Mouse (Mus musculus) CH12.LX (cell line): ENCODE data around the gene Nt5c1b. TPM values are rescaled to one million over a fixed set of nuclear protein-coding genes. Genes with fewer than 3 reads are reported as not detected.

Experiments
- DNase-seq: peaks from one replicate; pipeline ENCODE4 v3.0.0-alpha.2; 2013; ENCODE audit errors: extremely low read depth
- H3K27ac ChIP-seq: 2 replicates; pipeline ENCODE4 v1.5.1; 2012; ENCODE audit warnings: low read depth, mild to moderate bottlenecking, control low read depth, moderate library complexity; ENCODE audit not compliant: insufficient read depth
- H3K27me3 ChIP-seq: replicated peaks from 2 replicates; pipeline ENCODE3; 2012; ENCODE audit warnings: inconsistent platforms
- H3K36me3 ChIP-seq, 2 experiments: replicated peaks in 1 of 2; 2 replicates each; pipeline versions ENCODE3 to v1.6.1; 2012; ENCODE audit warnings: inconsistent platforms in 1 of 2, low read length in 1 of 2, mild to moderate bottlenecking in 1 of 2, mixed read lengths in 1 of 2, moderate library complexity in 1 of 2; ENCODE audit not compliant: control insufficient read depth in 1 of 2, insufficient read depth in 1 of 2
- H3K4me1 ChIP-seq, 2 experiments: 2 replicates each; pipeline ENCODE4 v1.6.1; 2012; ENCODE audit warnings: inconsistent platforms in 1 of 2, moderate library complexity in 1 of 2; ENCODE audit not compliant: insufficient read depth in 2 of 2, control insufficient read depth in 1 of 2
- H3K4me2 ChIP-seq: 2 replicates; pipeline ENCODE4 v1.6.1; 2012; ENCODE audit warnings: low read depth, mild to moderate bottlenecking, control low read depth; ENCODE audit not compliant: poor library complexity, insufficient read depth, severe bottlenecking
- H3K4me3 ChIP-seq, 3 experiments: fragments of 150-350 bp in 1 of 3; sonication (generic) in 1 of 3; replicated peaks in 1 of 3; 2 replicates each; pipeline versions ENCODE3 to v1.5.1; 2011 to 2012; ENCODE audit warnings: low read depth in 2 of 3, low read length in 2 of 3, mild to moderate bottlenecking in 2 of 3, moderate library complexity in 2 of 3, control low read depth in 1 of 3, improper control_type of control experiment in 1 of 3, inconsistent platforms in 1 of 3, mixed read lengths in 1 of 3; ENCODE audit not compliant: poor library complexity in 1 of 3
- H3K79me2 ChIP-seq: replicated peaks from 2 replicates; pipeline ENCODE4 v1.6.1; 2012; ENCODE audit warnings: mild to moderate bottlenecking, moderate library complexity; ENCODE audit not compliant: control insufficient read depth, poor library complexity, insufficient read depth, severe bottlenecking; ENCODE audit errors: extremely low read depth
- H3K9ac ChIP-seq: 2 replicates; pipeline ENCODE4 v1.6.1; 2012; ENCODE audit warnings: low read depth, mild to moderate bottlenecking, control low read depth, moderate library complexity; ENCODE audit not compliant: insufficient read depth
- H3K9me3 ChIP-seq: replicated peaks from 2 replicates; pipeline ENCODE3; 2012; ENCODE audit warnings: low read length, inconsistent platforms, mixed read lengths
- CHD1 ChIP-seq: IDR thresholded peaks from 2 replicates; pipeline ENCODE4 v1.6.1; 2012; ENCODE audit warnings: low read depth, low read length, improper control_type of control experiment, inconsistent platforms
- CTCF ChIP-seq, 2 experiments: IDR thresholded peaks in 1 of 2; conservative IDR thresholded peaks in 1 of 2; 2 replicates each; pipeline ENCODE4 v1.5.1; 2011 to 2012; ENCODE audit warnings: low read depth in 2 of 2, low read length in 2 of 2, improper control_type of control experiment in 1 of 2, inconsistent platforms in 1 of 2, mild to moderate bottlenecking in 1 of 2, moderate library complexity in 1 of 2
- EP300 ChIP-seq: IDR thresholded peaks from 2 replicates; pipeline ENCODE4 v1.6.1; 2011; ENCODE audit warnings: low read length, improper control_type of control experiment
- GABPA ChIP-seq: IDR thresholded peaks from 2 replicates; pipeline ENCODE4 v1.6.1; 2012; ENCODE audit warnings: low read depth, low read length, improper control_type of control experiment, inconsistent platforms; ENCODE audit not compliant: insufficient replicate concordance
- HCFC1 ChIP-seq: IDR thresholded peaks from 2 replicates; pipeline ENCODE4 v1.6.1; 2012; ENCODE audit warnings: low read depth, mild to moderate bottlenecking, inconsistent platforms, low read length, improper control_type of control experiment
- IRF4 ChIP-seq: IDR thresholded peaks from 2 replicates; pipeline ENCODE4 v1.6.1; 2014; ENCODE audit warnings: low read depth, mild to moderate bottlenecking, inconsistent platforms, low read length, improper control_type of control experiment
- JUND ChIP-seq: conservative IDR thresholded peaks from 2 replicates; pipeline ENCODE4 v1.6.1; 2011; ENCODE audit warnings: low read depth, low read length, improper control_type of control experiment
- MXI1 ChIP-seq: IDR thresholded peaks from 2 replicates; pipeline ENCODE4 v1.6.1; 2011; ENCODE audit warnings: mild to moderate bottlenecking, low read depth, low read length, improper control_type of control experiment
- NELFE ChIP-seq: IDR thresholded peaks from 2 replicates; pipeline ENCODE4 v1.6.1; 2011; ENCODE audit warnings: low read depth, low read length, improper control_type of control experiment
- NRF1 ChIP-seq: IDR thresholded peaks from 2 replicates; pipeline ENCODE4 v1.6.1; 2014; ENCODE audit warnings: low read depth, mild to moderate bottlenecking, inconsistent platforms, low read length, improper control_type of control experiment, moderate library complexity
- POLR2A ChIP-seq: IDR thresholded peaks from 2 replicates; pipeline ENCODE4 v1.6.1; 2011; ENCODE audit warnings: low read depth, mild to moderate bottlenecking, improper control_type of control experiment, low read length
- RAD21 ChIP-seq: IDR thresholded peaks from 2 replicates; pipeline ENCODE4 v1.6.1; 2011; ENCODE audit warnings: low read depth, mild to moderate bottlenecking, low read length, improper control_type of control experiment, moderate library complexity
- SMC3 ChIP-seq: IDR thresholded peaks from 2 replicates; pipeline ENCODE4 v1.6.1; 2011; ENCODE audit warnings: low read depth, low read length, improper control_type of control experiment
- TCF12 ChIP-seq: IDR thresholded peaks from 2 replicates; pipeline ENCODE4 v1.6.1; 2014; ENCODE audit warnings: low read depth, mild to moderate bottlenecking, inconsistent platforms, low read length, improper control_type of control experiment
- USF1 ChIP-seq: IDR thresholded peaks from 2 replicates; pipeline ENCODE4 v1.6.1; 2014; ENCODE audit warnings: low read depth, mild to moderate bottlenecking, inconsistent platforms, low read length, improper control_type of control experiment
- USF2 ChIP-seq: conservative IDR thresholded peaks from 2 replicates; pipeline ENCODE4 v1.6.1; 2011; ENCODE audit warnings: low read depth, low read length, improper control_type of control experiment
- ZC3H11A ChIP-seq: IDR thresholded peaks from 2 replicates; pipeline ENCODE4 v1.6.1; 2012; ENCODE audit warnings: low read depth, mild to moderate bottlenecking, inconsistent platforms, low read length, improper control_type of control experiment
- ZKSCAN1 ChIP-seq: IDR thresholded peaks from 2 replicates; pipeline ENCODE4 v1.6.1; 2012; ENCODE audit warnings: low read depth, inconsistent platforms, low read length, improper control_type of control experiment, borderline replicate concordance
- ZNF384 ChIP-seq: IDR thresholded peaks from 2 replicates; pipeline ENCODE4 v1.6.1; 2012; ENCODE audit warnings: low read depth, low read length, improper control_type of control experiment, inconsistent platforms
- dilution Hi-C: fragments of 300-500 bp; cut with MboI; formaldehyde crosslinking; loops from 2 replicates; pipeline ENCODE4 v1.14.3; 2020; ENCODE audit warnings: low sequenced_read_pairs; ENCODE audit not compliant: extremely low pct_unique_long_range_greater_than_20kb, extremely low pct_ligation_motif_present
- in situ Hi-C: fragments of 300-500 bp; cut with MboI; formaldehyde crosslinking; loops from 3 replicates; pipeline ENCODE4 v1.14.3; 2019; ENCODE audit warnings: low sequenced_read_pairs, low pct_ligation_motif_present, low pct_unique_long_range_greater_than_20kb, mixed read lengths
- polyA plus RNA-seq: library from polyadenylated mRNA; unstranded; fragments of >175 nt; gene quantifications from 2 replicates; pipeline ENCODE4 v1.2.1, GENCODE M21; 2012; ENCODE audit warnings: low read depth; ENCODE audit not compliant: insufficient read length
- total RNA-seq, 2 experiments: library from RNA; depleted of rRNA; stranded (reverse); fragments of 300-350 nt in 1 of 2; fragments of >200 nt in 1 of 2; gene quantifications; 2 replicates each; pipeline ENCODE4 v1.2.3; 2012 to 2014

Gene Nt5c1b
- total and polyA plus RNA-seq, 3 experiments, result not detected

DNA sequence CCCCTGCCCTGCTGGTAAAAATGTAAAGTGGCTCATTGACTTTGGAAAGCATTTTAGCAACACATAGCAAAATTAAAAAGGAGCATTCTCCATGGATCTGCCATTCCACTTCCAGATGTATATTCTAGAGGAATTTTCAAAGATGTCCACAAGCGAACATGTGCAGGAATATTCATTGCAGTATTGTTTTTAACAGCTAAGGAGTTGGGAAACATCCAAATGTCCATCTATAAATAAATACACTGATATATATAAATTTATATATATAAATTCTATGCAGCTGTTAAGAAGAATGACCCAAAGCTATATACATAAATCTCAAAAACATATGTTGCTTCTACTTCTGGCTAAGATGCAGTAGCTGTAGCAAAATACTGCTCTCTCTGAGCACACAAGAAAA, 61.2 kb downstream of the Nt5c1b start:
- Histone ChIP-seq H3K36me3 (no peaks in the 10 kb centered on the region), H3K4me1 (no peaks in the 10 kb centered on the region), H3K4me2 (no peak overlapping the region), H3K27me3 (no peaks in the 10 kb centered on the region)
- TF ChIP-seq RAD21, result no peak
- TF ChIP-seq USF2, result no peak
- TF ChIP-seq SMC3, result no peak
- TF ChIP-seq USF1, result no peak
- no peak for TF ChIP-seq POLR2A
- TF ChIP-seq EP300, result no peak
- no peak for TF ChIP-seq JUND
- TF ChIP-seq TCF12, result no peak
- TF ChIP-seq MXI1, result no peak
- TF ChIP-seq NRF1, result no peak
- TF ChIP-seq GABPA, result no peak
- no peak for TF ChIP-seq IRF4
- TF ChIP-seq ZKSCAN1, result no peak
- TF ChIP-seq HCFC1, result no peak
- TF ChIP-seq, all 38 proteins: peak for 0
- in situ Hi-C loops, result loop anchor here (10.0 kb wide), 1 partner anchor 856 kb away; the partner anchor contains the start of gene Osr1
- H3K9me3 ChIP-seq, result no peaks in the 10 kb centered on the region
- no peaks in the 10 kb centered on the region for H3K79me2 ChIP-seq
- dilution Hi-C loops, result no loop called here
- no peak for DNase-seq
- H3K27ac ChIP-seq, result no peak overlapping the region
- H3K9ac ChIP-seq, result no peak overlapping the region
- no peak overlapping the region for H3K4me3 ChIP-seq

DNA sequence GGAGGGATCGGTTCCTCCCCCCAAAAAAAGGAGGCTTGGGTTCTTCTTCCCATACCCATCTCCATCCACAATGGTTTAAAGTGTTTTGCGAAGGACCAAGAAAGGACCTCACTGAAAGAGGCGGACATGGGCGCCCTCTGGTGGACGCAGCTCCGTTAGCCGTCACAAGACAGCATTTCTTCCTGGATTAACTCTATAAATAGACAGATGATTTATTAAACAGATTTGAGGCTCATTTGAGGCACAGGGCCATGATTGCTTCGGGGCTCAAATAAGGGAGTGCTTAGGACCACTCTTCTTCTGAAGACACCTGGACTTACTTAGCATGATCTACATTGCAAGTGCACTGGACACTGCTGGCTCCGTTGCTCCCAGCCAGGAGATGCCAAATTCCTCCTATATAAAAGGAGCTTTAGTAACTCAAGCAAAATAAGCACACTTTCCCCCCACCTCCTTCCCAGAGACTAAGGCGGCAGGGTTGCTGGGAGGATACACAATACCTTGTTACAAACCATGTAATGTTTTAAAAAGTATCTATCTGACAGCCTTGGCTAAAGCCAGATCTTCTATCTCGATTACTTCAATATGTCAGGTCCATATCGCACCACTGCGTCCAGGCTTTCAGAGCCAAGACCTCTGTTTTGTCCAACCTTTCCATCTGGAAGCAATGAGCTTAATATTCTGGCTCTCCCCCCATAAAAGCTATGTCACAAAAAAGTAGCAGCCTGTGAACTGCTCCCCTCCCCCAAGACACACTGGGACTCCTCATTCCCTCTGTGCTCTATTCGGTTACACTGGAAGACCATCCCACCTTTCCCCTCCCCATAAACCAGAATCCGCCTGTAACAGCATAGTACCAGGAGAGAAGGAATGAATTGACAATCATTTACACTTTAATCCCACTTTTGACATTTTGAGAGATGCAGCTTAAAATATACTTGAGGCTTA, 68.6 kb downstream of the Nt5c1b start:
- in situ Hi-C loops (loop anchor here (10.0 kb wide), 1 partner anchor 864 kb away; the partner anchor contains the start of gene Osr1), dilution Hi-C loops (no loop called here)
- no peak overlapping the region for H3K27ac ChIP-seq
- peak; percentile 62 for DNase-seq
- H3K4me2 ChIP-seq, result no peak overlapping the region
- H3K4me1 ChIP-seq, result no peaks in the 10 kb centered on the region
- no peaks in the 10 kb centered on the region for H3K36me3 ChIP-seq
- no peaks in the 10 kb centered on the region for H3K79me2 ChIP-seq
- H3K9me3 ChIP-seq, result no peaks in the 10 kb centered on the region
- TF ChIP-seq CHD1, result no peak
- no peak for TF ChIP-seq MXI1
- TF ChIP-seq SMC3, result peak; percentile 80
- peak; percentile 45 for TF ChIP-seq ZC3H11A
- peak; percentile 75 to 85; a peak in 3 of 4 replicates for TF ChIP-seq CTCF (conservative IDR thresholded peaks at IDR 0.05 in 1 of 2, IDR thresholded peaks at IDR 0.05 in 1 of 2; ENCODE audit: low read depth in 2 of 2, low read length in 2 of 2)
- TF ChIP-seq NELFE, result no peak
- TF ChIP-seq ZNF384, result peak; percentile 32; the same call in 1 of the 2 replicates
- peak; percentile 87 for TF ChIP-seq RAD21
- H3K4me3 ChIP-seq, result no peak overlapping the region
- no peaks in the 10 kb centered on the region for H3K27me3 ChIP-seq
- H3K9ac ChIP-seq, result no peak overlapping the region

Other genes with a start within 250 kb of the Nt5c1b start
- gene Rdh14, start 20.8 kb downstream of the Nt5c1b start, total RNA-seq (2012; rRNA removed), result 8.9 and 10.9 TPM in 2 replicates
- 16.4 and 17.4 TPM in 2 replicates for gene Rdh14, start 20.8 kb downstream of the Nt5c1b start, total RNA-seq (2014; rRNA removed)
- 8.9 and 9.6 TPM in 2 replicates for gene Rdh14, start 20.8 kb downstream of the Nt5c1b start, polyA plus RNA-seq